Comparison of ENCODE assay signal across 11 mouse cellular contexts in the genomic region with DNA sequence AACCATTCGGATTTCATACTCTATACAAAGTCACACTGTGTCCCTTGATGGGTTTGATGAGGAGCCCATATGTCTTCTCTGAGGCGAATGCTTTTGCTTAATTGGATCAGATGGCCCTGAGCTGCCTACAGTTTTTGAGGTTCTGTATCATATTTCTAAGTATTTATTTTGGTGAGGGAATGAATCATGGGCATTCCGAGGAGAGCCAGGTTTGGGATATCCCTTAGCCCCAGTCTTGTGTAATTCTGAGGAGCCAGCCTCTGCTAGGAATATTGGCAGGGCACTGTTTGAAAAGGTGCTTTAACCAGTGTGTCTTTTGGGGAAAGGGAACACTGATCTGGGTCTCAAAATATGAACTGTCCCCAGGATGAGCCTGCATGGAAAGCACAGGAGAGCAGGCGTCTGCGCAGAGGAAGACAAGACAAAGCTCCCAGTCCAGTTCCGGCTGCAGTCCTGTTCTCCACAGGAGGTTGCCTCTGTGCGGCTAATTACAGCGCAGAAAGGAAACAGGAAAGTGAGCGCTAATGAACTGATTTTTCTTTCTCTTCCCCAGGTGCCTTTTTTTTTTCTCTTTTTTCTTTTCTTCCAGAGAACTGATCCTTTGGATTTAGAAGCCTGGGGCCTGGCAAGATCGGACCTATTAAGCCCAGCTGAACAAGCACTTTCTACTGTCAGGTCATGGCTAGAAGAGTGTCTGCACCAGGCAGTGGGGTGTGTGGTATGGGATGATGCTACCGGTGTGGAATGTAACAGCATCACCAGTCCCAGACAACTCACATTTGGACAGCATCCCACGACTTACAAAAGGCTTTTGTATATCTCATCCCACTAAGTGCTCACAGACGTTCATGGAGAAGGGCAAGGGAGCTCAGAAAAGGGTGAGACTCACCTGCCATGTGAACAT.
DNase-seq lines count a peak whose midpoint lies in the region; ATAC-seq and TF ChIP-seq lines count a peak whose summit lies in the region.
"Had no signal": no experiment of that assay in that cellular context is flagged by ENCODE, and none has a peak within 500 bp of the region (broad histone marks: within the 10 kb centered on the region; RNA-seq: fewer than 3 reads in every experiment).

No protein-coding gene starts in this region.

- whole genome bisulfite sequencing in midbrain, embryonic 11.5 days = 45% methylated on average over 13 of the region's 13 CpGs
- 54% methylated on average over 13 of the region's 13 CpGs for WGBS in midbrain, embryonic 10.5 days
- WGBS in forebrain, postnatal 0 days = 15% methylated on average over 13 of the region's 13 CpGs

- no peak overlapping the region for H3K9ac ChIP-seq in midbrain, embryonic 11.5 days (ENCODE audit: low read length)
- H3K9ac ChIP-seq in forebrain, postnatal 0 days = no peak overlapping the region

- peak; percentile 71 for DNase-seq in heart, adult 11 months
- DNase-seq in heart, postnatal 25 days (ENCODE audit: low spot score) = no peak
- peak; percentile 84 for DNase-seq in midbrain, embryonic 11.5 days (ENCODE audit: low spot score, missing footprints)
- no peak for DNase-seq in midbrain, embryonic 10.5 days (ENCODE audit: low spot score)
- DNase-seq in forebrain, postnatal 0 days = no peak
- peak; percentile 75 for DNase-seq in retina, postnatal 1 day
- no peak for DNase-seq in adrenal gland, adult (ENCODE audit: inconsistent age in 2 of 2, low spot score in 1 of 2)
- no peak for DNase-seq in urinary bladder, postnatal 10 days (ENCODE audit: low spot score)
- DNase-seq: adrenal gland, postnatal 10 days; kidney, adult 8-10 months; thymus, postnatal 36 days had no signal

- TF ChIP-seq CTCF in forebrain, postnatal 0 days (IDR thresholded peaks at IDR 0.05; ENCODE audit: low read depth) = no peak

- intact Hi-C loops in heart, postnatal 25 days (cut with DNase I) = no loop called here

- no peak overlapping the region for H3K4me2 ChIP-seq in midbrain, embryonic 11.5 days
- no peak overlapping the region for H3K4me2 ChIP-seq in forebrain, postnatal 0 days (ENCODE audit: low read depth)

- H3K36me3 ChIP-seq in midbrain, embryonic 11.5 days (ENCODE audit: control insufficient read depth, insufficient read depth, low read length) = no peaks in the 10 kb centered on the region
- H3K36me3 ChIP-seq in midbrain, embryonic 10.5 days = no peaks in the 10 kb centered on the region
- H3K36me3 ChIP-seq in forebrain, postnatal 0 days (ENCODE audit: insufficient read depth) = no peaks in the 10 kb centered on the region

- no peak overlapping the region for H3K4me3 ChIP-seq in midbrain, embryonic 11.5 days (ENCODE audit: low read depth, low read length)
- H3K4me3 ChIP-seq in midbrain, embryonic 10.5 days = no peak overlapping the region
- no peak overlapping the region for H3K4me3 ChIP-seq in forebrain, postnatal 0 days (ENCODE audit: low read depth, low read length)

- no peak for ATAC-seq in midbrain, embryonic 11.5 days (ENCODE audit: low FRiP score)
- ATAC-seq in forebrain, postnatal 0 days = peak; percentile 25; the same call in 1 of the 2 replicates

- no peak overlapping the region for H3K27ac ChIP-seq in midbrain, embryonic 11.5 days (ENCODE audit: low read depth, low read length)
- no peak overlapping the region for H3K27ac ChIP-seq in midbrain, embryonic 10.5 days (replicated peaks)
- no peak overlapping the region for H3K27ac ChIP-seq in forebrain, postnatal 0 days (ENCODE audit: low read depth, low read length)

- H3K9me3 ChIP-seq in midbrain, embryonic 11.5 days (ENCODE audit: control insufficient read depth, low read length) = no peaks in the 10 kb centered on the region
- H3K9me3 ChIP-seq in midbrain, embryonic 10.5 days (replicated peaks) = no peaks in the 10 kb centered on the region
- no peaks in the 10 kb centered on the region for H3K9me3 ChIP-seq in forebrain, postnatal 0 days (ENCODE audit: low read length)

- no peaks in the 10 kb centered on the region for H3K4me1 ChIP-seq in midbrain, embryonic 11.5 days (ENCODE audit: control insufficient read depth, insufficient read depth, low read length)
- H3K4me1 ChIP-seq in midbrain, embryonic 10.5 days = peaks cover 3% of the 10 kb centered on the region; the same call in 1 of the 2 replicates
- no peaks in the 10 kb centered on the region for H3K4me1 ChIP-seq in forebrain, postnatal 0 days (ENCODE audit: insufficient read depth)

- no peaks in the 10 kb centered on the region for H3K27me3 ChIP-seq in midbrain, embryonic 11.5 days (ENCODE audit: control insufficient read depth, insufficient read depth, low read length)
- H3K27me3 ChIP-seq in midbrain, embryonic 10.5 days (ENCODE audit: low read depth, poor library complexity, severe bottlenecking) = no peaks in the 10 kb centered on the region
- no peaks in the 10 kb centered on the region for H3K27me3 ChIP-seq in forebrain, postnatal 0 days (ENCODE audit: insufficient read depth, low read length)

Comparison
In these comparisons a context has a peak if more than half of its experiments do, and no peak if none do; other contexts are left out.
1. DNase-seq: peak in heart, adult 11 months (single experiment), midbrain, embryonic 11.5 days (single experiment) and retina, postnatal 1 day (single experiment); none in heart, postnatal 25 days (single experiment), midbrain, embryonic 10.5 days (single experiment), forebrain, postnatal 0 days (single experiment), adrenal gland, adult (0 of 2) and urinary bladder, postnatal 10 days (single experiment).